Mouse (Mus musculus) liver, embryonic 12.5 days (tissue): ENCODE results near the gene Asxl2. TPM values are rescaled to one million over a fixed set of nuclear protein-coding genes. Genes with fewer than 3 reads are reported as not detected.
"Not testable (repeated sequence)": the region's sequence is repeated elsewhere in the genome, so short reads cannot be mapped to it uniquely, and the experiment has no call there.

ENCODE experiments used
- ATAC-seq: fragments of 200-750 bp; cut with Nextera tagmentation; 2 replicates; pipeline ENCODE4 v1.8.0; 2017; ENCODE audit warnings: moderate number of reproducible peaks, mild to moderate bottlenecking, moderate library complexity
- H3K27ac ChIP-seq: fragments of 300-500 bp; sonication (generic); 2 replicates; pipeline ENCODE4 v1.5.1; 2016; ENCODE audit warnings: mild to moderate bottlenecking
- H3K27me3 ChIP-seq: fragments of 300-500 bp; sonication (generic); replicated peaks from 2 replicates; pipeline ENCODE4 v1.6.1; 2016; ENCODE audit warnings: mild to moderate bottlenecking, moderate library complexity
- H3K36me3 ChIP-seq: fragments of 300-500 bp; sonication (generic); 2 replicates; pipeline ENCODE4 v1.6.1; 2016; ENCODE audit warnings: mild to moderate bottlenecking, moderate library complexity
- H3K4me1 ChIP-seq: fragments of 300-500 bp; sonication (generic); 2 replicates; pipeline ENCODE4 v1.6.1; 2016
- H3K4me2 ChIP-seq: fragments of 300-500 bp; sonication (generic); 2 replicates; pipeline ENCODE4 v1.6.1; 2016; ENCODE audit warnings: mild to moderate bottlenecking, moderate library complexity
- H3K4me3 ChIP-seq: fragments of 300-500 bp; sonication (generic); 2 replicates; pipeline ENCODE4 v1.5.1; 2016; ENCODE audit warnings: mild to moderate bottlenecking, moderate library complexity
- H3K9ac ChIP-seq: fragments of 300-500 bp; sonication (generic); 2 replicates; pipeline ENCODE4 v1.6.1; 2016; ENCODE audit warnings: mild to moderate bottlenecking, moderate library complexity
- H3K9me3 ChIP-seq: fragments of 300-500 bp; sonication (generic); replicated peaks from 2 replicates; pipeline ENCODE4 v1.6.1; 2016; ENCODE audit warnings: mild to moderate bottlenecking, moderate library complexity
- WGBS: fragments of 180-500 bp; shearing (Covaris S2); methylation state at CpG from one replicate; pipeline ENCODE4 v1.1.7; 2016; ENCODE audit not compliant: insufficient replicate concordance; 5-methylcytosine and 5-hydroxymethylcytosine counted together
- polyA plus RNA-seq: library from polyadenylated mRNA; unstranded; fragments of >200 nt; fragmentation: Nextera tagmentation; extraction: Ambion mirVana; gene quantifications from 2 replicates; pipeline ENCODE4 v1.2.1, GENCODE M21; 2016

The Asxl2 gene
- polyA plus RNA-seq, 1 experiment from 2014 or later: 16.7 TPM

GRCm38 (mm10) chr12:3521806-3522205 is 95.1 kb downstream of the Asxl2 start:
- not testable (repeated sequence) for H3K4me3 ChIP-seq, H3K27ac ChIP-seq, H3K9me3 ChIP-seq, H3K27me3 ChIP-seq, H3K4me1 ChIP-seq, H3K9ac ChIP-seq, H3K36me3 ChIP-seq, ATAC-seq, H3K4me2 ChIP-seq
- WGBS: 78% methylated on average over 8 of the region's 8 CpGs

GRCm38 (mm10) chr12:3525536-3525935 is 98.9 kb downstream of the Asxl2 start:
- H3K9me3 ChIP-seq: no peaks in the 10 kb centered on the region
- no peak for ATAC-seq
- no peak overlapping the region for H3K4me3 ChIP-seq
- no peaks in the 10 kb centered on the region for H3K27me3 ChIP-seq
- H3K27ac ChIP-seq: no peak overlapping the region
- WGBS: 67% methylated on average over 5 of the region's 5 CpGs
- H3K4me2 ChIP-seq: no peak overlapping the region
- H3K4me1 ChIP-seq: no peaks in the 10 kb centered on the region
- H3K36me3 ChIP-seq: no peaks in the 10 kb centered on the region
- no peak overlapping the region for H3K9ac ChIP-seq

- not testable (repeated sequence) for H3K9me3 ChIP-seq, H3K27ac ChIP-seq, H3K4me2 ChIP-seq, H3K36me3 ChIP-seq, H3K9ac ChIP-seq, ATAC-seq, H3K4me1 ChIP-seq, H3K4me3 ChIP-seq, H3K27me3 ChIP-seq
- WGBS: 73% methylated on average over 1 of the region's 1 CpGs
Observed at GRCm38 (mm10) chr12:3535446-3535845, 108.8 kb downstream of the Asxl2 start.

GRCm38 (mm10) chr12:3537616-3538015 is 111.0 kb downstream of the Asxl2 start:
- Histone ChIP-seq H3K27me3 (no peaks in the 10 kb centered on the region), H3K4me1 (no peaks in the 10 kb centered on the region), H3K27ac (no peak overlapping the region), H3K36me3 (no peaks in the 10 kb centered on the region), H3K4me2 (no peak overlapping the region), H3K4me3 (no peak overlapping the region), H3K9ac (no peak overlapping the region), H3K9me3 (no peaks in the 10 kb centered on the region)
- 63% methylated on average over 3 of the region's 3 CpGs for WGBS
- ATAC-seq: no peak

- Histone ChIP-seq H3K36me3 (no peaks in the 10 kb centered on the region), H3K27ac (no peak overlapping the region), H3K4me2 (no peak overlapping the region), H3K9ac (no peak overlapping the region), H3K27me3 (no peaks in the 10 kb centered on the region), H3K4me1 (no peaks in the 10 kb centered on the region), H3K9me3 (no peaks in the 10 kb centered on the region), H3K4me3 (no peak overlapping the region)
- 69% methylated on average over 1 of the region's 1 CpGs for WGBS
- ATAC-seq: no peak
Observed at GRCm38 (mm10) chr12:3538036-3538435, 111.4 kb downstream of the Asxl2 start.

GRCm38 (mm10) chr12:3539605-3540004 is 112.9 kb downstream of the Asxl2 start:
- 46% methylated on average over 2 of the region's 2 CpGs for WGBS
- Histone ChIP-seq H3K9me3 (no peaks in the 10 kb centered on the region), H3K4me2 (no peak overlapping the region), H3K4me3 (no peak overlapping the region), H3K27ac (no peak overlapping the region), H3K9ac (no peak overlapping the region), H3K36me3 (no peaks in the 10 kb centered on the region), H3K27me3 (no peaks in the 10 kb centered on the region), H3K4me1 (no peaks in the 10 kb centered on the region)
- no peak for ATAC-seq

- Histone ChIP-seq H3K9ac (no peak overlapping the region), H3K36me3 (no peaks in the 10 kb centered on the region), H3K4me3 (no peak overlapping the region), H3K9me3 (no peaks in the 10 kb centered on the region), H3K27me3 (no peaks in the 10 kb centered on the region), H3K4me1 (no peaks in the 10 kb centered on the region), H3K4me2 (no peak overlapping the region), H3K27ac (no peak overlapping the region)
- 85% methylated on average over 7 of the region's 7 CpGs for WGBS
- no peak for ATAC-seq
Observed at GRCm38 (mm10) chr12:3540871-3541270, 114.2 kb downstream of the Asxl2 start.

- no peak for ATAC-seq
- no peak overlapping the region for H3K9ac ChIP-seq
- 0 out of 2 replicates have a peak, but pooled peaks cover 4% of the 10 kb centered on the region for H3K27me3 ChIP-seq
- no peak overlapping the region for H3K4me3 ChIP-seq
- no peaks in the 10 kb centered on the region for H3K36me3 ChIP-seq
- WGBS: 28% methylated on average over 3 of the region's 3 CpGs
- 0 out of 2 replicates have a peak, but pooled peaks cover 5% of the 10 kb centered on the region for H3K4me1 ChIP-seq
- no peak overlapping the region for H3K27ac ChIP-seq
- H3K9me3 ChIP-seq: no peaks in the 10 kb centered on the region
- no peak overlapping the region for H3K4me2 ChIP-seq
Observed at GRCm38 (mm10) chr12:3545451-3545850, 118.8 kb downstream of the Asxl2 start.

GRCm38 (mm10) chr12:3546121-3546658 is 119.5 kb downstream of the Asxl2 start:
- Histone ChIP-seq H3K27me3 (0 out of 2 replicates have a peak, but pooled peaks cover 4% of the 10 kb centered on the region), H3K36me3 (no peaks in the 10 kb centered on the region), H3K27ac (no peak overlapping the region), H3K9ac (no peak overlapping the region), H3K4me1 (0 out of 2 replicates have a peak, but pooled peaks cover 6% of the 10 kb centered on the region), H3K4me2 (no peak overlapping the region), H3K9me3 (no peaks in the 10 kb centered on the region), H3K4me3 (no peak overlapping the region)
- 51% methylated on average over 4 of the region's 4 CpGs for WGBS
- no peak for ATAC-seq

GRCm38 (mm10) chr12:3546781-3547180 is 120.1 kb downstream of the Asxl2 start:
- H3K9ac ChIP-seq: no peak overlapping the region
- H3K4me3 ChIP-seq: no peak overlapping the region
- 0 out of 2 replicates have a peak, but pooled peaks cover 4% of the 10 kb centered on the region for H3K27me3 ChIP-seq
- no peaks in the 10 kb centered on the region for H3K9me3 ChIP-seq
- ATAC-seq: no peak
- 0 out of 2 replicates have a peak, but pooled peaks cover 6% of the 10 kb centered on the region for H3K4me1 ChIP-seq
- H3K4me2 ChIP-seq: no peak overlapping the region
- no peaks in the 10 kb centered on the region for H3K36me3 ChIP-seq
- no peak overlapping the region for H3K27ac ChIP-seq
- 47% methylated on average over 6 of the region's 6 CpGs for WGBS

GRCm38 (mm10) chr12:3547506-3547905 is 120.8 kb downstream of the Asxl2 start:
- H3K4me1 ChIP-seq: 0 out of 2 replicates have a peak, but pooled peaks cover 6% of the 10 kb centered on the region
- H3K4me2 ChIP-seq: no peak overlapping the region
- WGBS: 41% methylated on average over 4 of the region's 4 CpGs
- H3K9me3 ChIP-seq: no peaks in the 10 kb centered on the region
- H3K36me3 ChIP-seq: no peaks in the 10 kb centered on the region
- no peak overlapping the region for H3K27ac ChIP-seq
- H3K27me3 ChIP-seq: 0 out of 2 replicates have a peak, but pooled peaks cover 4% of the 10 kb centered on the region
- no peak overlapping the region for H3K9ac ChIP-seq
- no peak for ATAC-seq
- no peak overlapping the region for H3K4me3 ChIP-seq

- Histone ChIP-seq H3K27ac (no peak overlapping the region), H3K36me3 (no peaks in the 10 kb centered on the region), H3K9ac (no peak overlapping the region), H3K4me2 (no peak overlapping the region), H3K27me3 (0 out of 2 replicates have a peak, but pooled peaks cover 4% of the 10 kb centered on the region), H3K9me3 (no peaks in the 10 kb centered on the region), H3K4me3 (no peak overlapping the region), H3K4me1 (0 out of 2 replicates have a peak, but pooled peaks cover 6% of the 10 kb centered on the region)
- no peak for ATAC-seq
- 60% methylated on average over 3 of the region's 3 CpGs for WGBS
Observed at GRCm38 (mm10) chr12:3547911-3548310, 121.3 kb downstream of the Asxl2 start.
